Mouse (Mus musculus) heart, adult 18-20 months (tissue): ENCODE measurements around the gene Smad3. TPM values are rescaled to one million over a fixed set of nuclear protein-coding genes. Genes with fewer than 3 reads are reported as not detected.

ENCODE experiments used
- DNase-seq, 2 experiments: peaks; one replicate each; pipeline ENCODE4 v3.0.0; 2021 to 2022; ENCODE audit warnings: mixed read lengths in 1 of 2
- total RNA-seq, 2 experiments: library from RNA; stranded (reverse); gene quantifications; 2 replicates each; pipeline ENCODE4 v1.2.3; 2021

The Smad3 gene
- total RNA-seq, 2 experiments from 2014 or later = 9.1 to 10.3 TPM

GRCm38 (mm10) chr9:63772452-63772851, 14.7 kb upstream of the Smad3 start:
- no peak for DNase-seq

- no peak for DNase-seq
Measured at GRCm38 (mm10) chr9:63771676-63772075, 13.9 kb upstream of the Smad3 start.

DNA sequence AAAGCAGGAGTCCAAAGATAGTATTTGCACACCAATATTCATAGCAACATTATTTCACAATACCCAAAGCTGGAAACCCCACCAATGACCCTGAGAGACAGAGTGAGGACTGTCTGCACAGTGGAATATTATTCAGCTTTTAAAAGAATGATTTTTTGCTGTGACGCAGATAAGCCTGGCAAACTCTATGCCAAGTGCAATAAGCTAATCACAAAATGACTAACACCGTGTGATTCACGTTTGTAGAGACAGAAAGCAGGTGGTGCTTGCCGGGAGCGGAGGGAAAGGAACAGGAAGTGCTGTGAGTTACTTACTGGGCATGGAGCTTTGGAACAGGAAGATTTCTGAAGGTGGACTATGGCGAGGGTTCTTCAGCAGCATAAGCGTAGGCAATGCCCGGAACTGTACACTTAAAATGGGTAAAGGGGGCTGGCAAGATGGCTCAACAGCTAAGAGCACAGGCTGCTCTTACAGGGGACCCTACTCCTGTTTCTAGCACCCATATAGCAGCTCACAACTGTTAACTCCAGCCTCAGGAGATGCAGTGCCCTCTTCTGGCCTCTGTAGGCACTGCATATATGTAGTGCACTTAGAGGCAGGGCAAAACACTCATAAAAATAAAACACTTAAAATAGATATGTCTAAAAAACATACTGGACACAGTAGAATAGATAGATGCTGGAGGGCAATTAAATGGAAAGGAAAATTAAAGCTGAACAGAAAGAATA, 3.7 kb upstream of the Smad3 start:
- DNase-seq = no peak

DNA sequence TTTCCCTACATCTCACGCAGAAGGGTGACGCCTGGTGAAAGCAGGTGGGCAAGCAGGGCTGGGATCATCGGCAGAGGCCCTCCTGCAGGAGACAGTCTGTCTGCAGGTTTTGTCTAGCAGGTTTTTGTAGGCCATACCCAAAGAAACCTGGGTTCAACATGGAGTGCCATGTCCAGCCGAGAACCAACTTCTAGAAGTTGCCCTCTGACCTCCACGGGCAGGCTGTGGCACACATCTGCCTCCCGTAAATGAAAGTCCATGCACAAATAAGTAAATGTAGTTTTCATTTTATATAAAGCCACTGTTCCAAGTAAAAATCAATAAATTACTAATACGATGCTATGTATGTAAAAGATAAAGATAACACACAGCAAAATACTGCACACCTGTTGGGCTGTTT, 3.0 kb upstream of the Smad3 start:
- no peak for DNase-seq

- DNase-seq = no peak
Measured at GRCm38 (mm10) chr9:63759973-63760722, 2.4 kb upstream of the Smad3 start.

- peak in 1 of 2 experiments; percentile 24 for DNase-seq
Measured at GRCm38 (mm10) chr9:63758641-63759391, 1.0 kb upstream of the Smad3 start.

GRCm38 (mm10) chr9:63757462-63757772, 377 bp downstream of the Smad3 start:
- no peak for DNase-seq

GRCm38 (mm10) chr9:63756581-63757461, 973 bp downstream of the Smad3 start:
- DNase-seq = peak in 1 of 2 experiments; percentile 64

GRCm38 (mm10) chr9:63755671-63756543, 1.9 kb downstream of the Smad3 start:
- DNase-seq = peak in 1 of 2 experiments; percentile 58

- DNase-seq = peak; percentile 73 to 74
Measured at GRCm38 (mm10) chr9:63754556-63755510, 3.0 kb downstream of the Smad3 start.

GRCm38 (mm10) chr9:63754039-63754438, 3.8 kb downstream of the Smad3 start:
- no peak for DNase-seq

DNA sequence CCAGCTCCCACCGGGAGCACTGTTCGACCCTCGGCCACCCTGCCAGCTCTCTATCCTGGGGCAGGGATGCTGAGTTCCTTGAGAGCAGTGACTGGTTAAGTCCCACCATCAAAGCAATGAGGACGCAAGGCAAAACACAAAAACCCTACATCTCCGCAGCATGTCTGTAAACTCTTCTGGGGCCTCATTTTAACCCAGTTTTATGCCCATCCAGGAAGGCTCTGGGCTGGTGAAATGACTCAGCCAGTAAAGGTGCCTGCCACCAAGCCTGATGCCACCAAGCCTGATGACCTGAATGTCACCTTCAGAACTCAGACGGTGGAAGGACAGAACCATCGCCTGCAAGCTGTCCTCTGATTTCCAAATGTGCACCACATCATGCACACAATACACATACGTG, 4.4 kb downstream of the Smad3 start:
- DNase-seq = no peak

- no peak for DNase-seq
Measured at GRCm38 (mm10) chr9:63752576-63752975, 5.2 kb downstream of the Smad3 start.

GRCm38 (mm10) chr9:63751325-63751724, 6.5 kb downstream of the Smad3 start:
- no peak for DNase-seq

DNA sequence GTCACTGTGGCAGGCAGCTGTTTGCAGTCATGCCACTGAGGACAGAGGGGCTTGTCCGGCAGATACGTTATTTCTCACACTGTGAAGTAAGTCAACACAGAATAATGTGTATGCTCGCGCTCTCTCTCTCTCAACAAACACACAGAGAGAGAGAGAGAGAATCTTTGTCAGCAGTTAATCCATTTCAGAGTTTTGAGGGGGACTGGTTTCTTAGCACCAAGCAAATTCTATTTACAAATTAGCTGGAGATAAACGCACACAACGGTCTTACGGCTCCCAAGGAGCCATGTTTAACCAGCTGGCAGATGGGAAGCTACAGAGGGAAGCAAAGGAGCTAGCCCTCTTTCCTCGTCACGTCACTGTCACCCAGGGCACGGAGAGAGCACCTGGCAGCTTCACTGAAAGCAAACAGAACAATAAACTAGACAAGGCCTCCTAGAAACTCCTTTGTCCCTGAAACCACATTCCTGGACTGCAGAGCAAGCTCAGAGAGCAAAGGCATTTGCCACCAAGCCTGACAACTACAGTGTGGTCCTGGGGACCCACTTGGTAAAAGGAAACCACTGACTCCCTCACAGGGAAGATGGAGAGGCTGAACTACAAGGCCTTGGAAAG, 7.3 kb downstream of the Smad3 start:
- no peak for DNase-seq

DNA sequence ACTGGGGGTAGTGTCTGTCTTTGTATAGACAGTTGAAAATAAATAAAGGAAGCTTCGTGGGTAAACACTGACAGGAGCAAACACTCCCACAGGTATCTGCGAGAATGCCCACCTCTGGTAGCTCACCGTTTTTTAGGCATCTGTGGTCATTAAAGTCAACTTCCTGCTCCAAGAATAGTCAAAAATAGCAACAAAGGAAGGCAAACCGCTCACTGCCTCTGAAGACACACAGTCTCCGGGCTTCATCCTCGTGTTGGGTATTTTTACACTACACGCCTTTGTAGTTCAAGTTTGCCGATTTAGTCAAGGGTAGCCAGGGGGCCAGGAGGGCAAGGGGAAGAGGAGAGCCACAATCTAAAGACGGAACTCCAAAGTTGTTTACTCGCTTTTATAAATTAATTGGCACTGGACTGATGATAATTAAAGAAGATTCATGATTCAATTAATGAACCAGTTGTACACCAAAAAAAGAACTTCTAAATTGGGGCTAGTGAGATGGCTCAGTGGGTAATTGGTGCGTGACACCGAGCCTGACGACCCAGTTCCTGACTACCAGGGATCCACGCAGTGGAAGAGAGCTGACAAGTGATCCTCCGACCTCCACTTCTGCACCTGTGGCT, 8.4 kb downstream of the Smad3 start:
- no peak for DNase-seq

GRCm38 (mm10) chr9:63747645-63748295, 10.0 kb downstream of the Smad3 start:
- DNase-seq = peak; percentile 37 to 47

GRCm38 (mm10) chr9:63746980-63747379, 10.8 kb downstream of the Smad3 start:
- peak in 1 of 2 experiments; percentile 9 for DNase-seq
